Mouse (Mus musculus) midbrain, postnatal 0 days (tissue): Measurements from ENCODE around the gene Traf3ip2. TPM values are rescaled to one million over a fixed set of nuclear protein-coding genes. Genes with fewer than 3 reads are reported as not detected.

Experiments
- ATAC-seq: fragments of 200-750 bp; cut with Nextera tagmentation; 2 replicates; pipeline ENCODE4 v1.8.0; 2017; ENCODE audit warnings: moderate number of reproducible peaks, mild to moderate bottlenecking, moderate TSS enrichment, moderate library complexity; ENCODE audit not compliant: low FRiP score
- DNase-seq: peaks from one replicate; pipeline ENCODE4 v3.0.0-alpha.2; 2015; ENCODE audit warnings: low spot score
- H3K27ac ChIP-seq: fragments of 300-500 bp; sonication (generic); 2 replicates; pipeline ENCODE4 v1.5.1; 2014; ENCODE audit warnings: low read depth, mild to moderate bottlenecking, low read length, mixed read lengths
- H3K27me3 ChIP-seq: fragments of 300-500 bp; sonication (generic); 2 replicates; pipeline ENCODE4 v1.6.1; 2014; ENCODE audit warnings: low read length, control low read depth, mixed read lengths; ENCODE audit not compliant: insufficient read depth
- H3K36me3 ChIP-seq: fragments of 300-500 bp; sonication (generic); 2 replicates; pipeline ENCODE4 v1.6.1; 2014; ENCODE audit warnings: low read length, control low read depth, mixed read lengths; ENCODE audit not compliant: insufficient read depth
- H3K4me1 ChIP-seq: fragments of 300-500 bp; sonication (generic); 2 replicates; pipeline ENCODE4 v1.6.1; 2014; ENCODE audit warnings: mild to moderate bottlenecking, control low read depth, antibody characterized with exemption, low read length, mixed read lengths; ENCODE audit not compliant: insufficient read depth
- H3K4me2 ChIP-seq: fragments of 300-500 bp; sonication (generic); 2 replicates; pipeline ENCODE4 v1.6.1; 2014; ENCODE audit warnings: low read depth, mild to moderate bottlenecking, low read length, mixed read lengths; ENCODE audit not compliant: poor library complexity, severe bottlenecking
- H3K4me3 ChIP-seq: fragments of 300-500 bp; sonication (generic); 2 replicates; pipeline ENCODE4 v1.5.1; 2014; ENCODE audit warnings: low read depth, mild to moderate bottlenecking, low read length, moderate library complexity
- H3K9ac ChIP-seq: fragments of 300-500 bp; sonication (generic); replicated peaks from 2 replicates; pipeline ENCODE4 v1.6.1; 2014; ENCODE audit warnings: mild to moderate bottlenecking, low read length, moderate library complexity, mixed read lengths; ENCODE audit not compliant: poor library complexity, severe bottlenecking
- H3K9me3 ChIP-seq: fragments of 300-500 bp; sonication (generic); 2 replicates; pipeline ENCODE4 v1.6.1; 2016; ENCODE audit warnings: low read length, control low read depth
- CTCF ChIP-seq: IDR thresholded peaks from 2 replicates; pipeline ENCODE4 v1.5.1; 2016; ENCODE audit warnings: antibody characterized with exemption, mild to moderate bottlenecking
- WGBS: fragments of 180-500 bp; shearing (Covaris S2); extraction: QIAGEN DNeasy Blood & Tissue Kit; methylation state at CpG from one replicate; pipeline ENCODE4 v1.1.7; 2014; 5-methylcytosine and 5-hydroxymethylcytosine counted together
- polyA plus RNA-seq: library from polyadenylated mRNA; unstranded; fragments of >200 nt; fragmentation: Nextera tagmentation; extraction: Ambion mirVana; gene quantifications from 2 replicates; pipeline ENCODE4 v1.2.1, GENCODE M21; 2015
- total RNA-seq: library from RNA; depleted of rRNA; stranded (reverse); fragments of >200 nt; gene quantifications from 2 replicates; pipeline ENCODE4 v1.2.3, GENCODE M21; 2014

The Traf3ip2 gene
- total and polyA plus RNA-seq, 2 experiments from 2014 or later: 1.9 to 6.1 TPM

DNA sequence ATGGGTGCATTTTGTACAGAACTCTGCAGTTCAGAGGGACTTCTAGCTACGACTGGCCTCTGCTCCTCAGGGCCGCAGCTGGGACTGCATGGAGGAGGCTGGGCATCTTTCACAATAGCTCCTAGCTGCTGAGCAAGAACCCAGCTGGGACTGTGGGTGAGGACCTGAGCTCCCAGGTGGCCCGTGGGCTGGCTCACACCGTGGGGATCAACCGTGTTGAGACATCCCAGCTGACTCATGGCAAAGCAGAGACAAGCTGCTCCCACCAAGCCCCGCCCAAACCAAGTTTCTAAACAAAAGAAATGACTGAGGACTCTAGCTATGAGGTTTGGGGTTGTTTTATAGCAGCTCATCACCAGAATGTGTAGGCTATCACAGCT lies 40.1 kb upstream of the Traf3ip2 start:
- no peak for DNase-seq

DNA sequence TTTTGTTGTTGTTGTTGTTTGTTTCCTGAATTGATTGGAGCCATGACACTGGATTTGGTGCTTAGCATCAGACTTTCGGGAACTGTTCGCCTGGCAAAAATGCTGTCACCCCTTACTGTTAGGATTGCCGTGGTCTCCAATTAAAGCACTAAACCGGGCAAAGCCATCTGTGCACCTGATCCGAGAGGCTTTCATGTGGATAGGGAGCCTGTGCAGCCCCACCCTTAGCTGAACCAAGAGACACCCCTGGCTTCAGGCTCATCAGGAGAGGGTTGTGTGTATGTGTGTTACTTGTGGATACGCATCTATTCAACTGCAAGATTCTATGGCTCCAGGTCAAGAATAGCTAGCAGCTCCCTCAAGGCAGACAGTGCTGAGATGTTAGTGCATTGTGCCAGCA lies 36.3 kb upstream of the Traf3ip2 start:
- no peak overlapping the region for H3K4me3 ChIP-seq
- TF ChIP-seq CTCF: no peak
- no peaks in the 10 kb centered on the region for H3K9me3 ChIP-seq
- H3K4me2 ChIP-seq: no peak overlapping the region
- no peaks in the 10 kb centered on the region for H3K36me3 ChIP-seq
- peaks cover 11% of the 10 kb centered on the region; the same call in 1 of the 2 replicates for H3K4me1 ChIP-seq
- ATAC-seq (no peak), DNase-seq (no peak)
- H3K27ac ChIP-seq: no peak overlapping the region
- H3K9ac ChIP-seq: no peak overlapping the region
- no peaks in the 10 kb centered on the region for H3K27me3 ChIP-seq
- WGBS: 78% methylated on average over 6 of the region's 6 CpGs

More for the DNA sequence above, 40.1 kb upstream of the Traf3ip2 start:
- TF ChIP-seq CTCF: no peak
- H3K4me1 ChIP-seq: peaks cover 17% of the 10 kb centered on the region; the same call in 1 of the 2 replicates
- no peak overlapping the region for H3K4me2 ChIP-seq
- 0 out of 2 replicates have a peak overlapping the region, but pooled peaks have one; percentile 4 for H3K9ac ChIP-seq
- H3K36me3 ChIP-seq: no peaks in the 10 kb centered on the region
- peak overlapping the region; percentile 62 for H3K27ac ChIP-seq
- H3K9me3 ChIP-seq: no peaks in the 10 kb centered on the region
- no peak overlapping the region for H3K4me3 ChIP-seq
- no peaks in the 10 kb centered on the region for H3K27me3 ChIP-seq
- no peak for ATAC-seq
- 32% methylated on average over 6 of the region's 6 CpGs for WGBS

DNA sequence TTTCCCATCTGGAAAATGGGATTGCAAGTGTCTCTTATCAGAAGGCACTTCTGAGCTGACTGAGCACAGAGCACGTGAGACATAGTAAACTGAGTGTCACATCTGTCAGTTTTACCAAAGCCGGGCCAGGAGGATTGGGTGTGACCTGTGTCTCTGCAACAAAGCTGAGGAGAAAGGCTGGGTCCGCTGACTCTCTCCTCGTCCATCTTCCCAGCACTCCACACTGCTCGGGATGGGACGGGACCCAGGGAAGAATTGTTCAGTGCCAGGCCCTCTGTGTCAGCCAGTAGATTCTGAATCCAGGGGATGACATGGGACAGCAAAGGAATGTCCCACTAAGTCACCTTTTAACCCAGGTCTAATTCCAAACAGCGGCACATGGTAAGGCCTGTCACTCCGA lies 32.3 kb upstream of the Traf3ip2 start:
- Histone ChIP-seq H3K27me3 (no peaks in the 10 kb centered on the region), H3K9me3 (no peaks in the 10 kb centered on the region), H3K27ac (no peak overlapping the region), H3K4me3 (no peak overlapping the region), H3K9ac (no peak overlapping the region), H3K36me3 (no peaks in the 10 kb centered on the region), H3K4me2 (no peak overlapping the region), H3K4me1 (no peaks in the 10 kb centered on the region)
- WGBS: 71% methylated on average over 8 of the region's 8 CpGs
- TF ChIP-seq CTCF: no peak
- no peak for DNase-seq
- no peak for ATAC-seq

DNA sequence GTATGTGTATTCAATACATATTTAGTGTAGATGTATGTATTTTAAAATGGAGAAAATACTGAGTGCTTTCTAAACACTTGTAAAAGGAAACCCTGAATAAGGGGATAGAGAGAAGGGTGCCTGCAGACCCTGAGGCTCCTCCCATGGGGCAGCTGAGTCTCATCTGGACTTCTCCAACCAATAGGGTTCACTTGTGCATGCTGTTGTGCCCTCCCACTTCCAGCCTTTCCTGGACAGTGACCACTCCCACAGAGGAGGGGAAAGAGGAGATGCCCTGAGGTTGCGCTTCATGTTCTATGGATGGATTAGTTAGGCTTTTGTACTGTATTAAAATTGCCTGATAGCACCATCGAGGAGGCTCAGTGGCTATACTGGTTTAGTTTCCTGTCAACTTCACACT lies 30.3 kb upstream of the Traf3ip2 start:
- DNase-seq (no peak), ATAC-seq (no peak)
- Histone ChIP-seq H3K27ac (no peak overlapping the region), H3K27me3 (no peaks in the 10 kb centered on the region), H3K36me3 (no peaks in the 10 kb centered on the region), H3K9ac (no peak overlapping the region), H3K9me3 (no peaks in the 10 kb centered on the region), H3K4me1 (0 out of 2 replicates have a peak, but pooled peaks cover 6% of the 10 kb centered on the region), H3K4me3 (no peak overlapping the region), H3K4me2 (no peak overlapping the region)
- WGBS: 65% methylated on average over 2 of the region's 2 CpGs
- TF ChIP-seq CTCF: no peak

DNA sequence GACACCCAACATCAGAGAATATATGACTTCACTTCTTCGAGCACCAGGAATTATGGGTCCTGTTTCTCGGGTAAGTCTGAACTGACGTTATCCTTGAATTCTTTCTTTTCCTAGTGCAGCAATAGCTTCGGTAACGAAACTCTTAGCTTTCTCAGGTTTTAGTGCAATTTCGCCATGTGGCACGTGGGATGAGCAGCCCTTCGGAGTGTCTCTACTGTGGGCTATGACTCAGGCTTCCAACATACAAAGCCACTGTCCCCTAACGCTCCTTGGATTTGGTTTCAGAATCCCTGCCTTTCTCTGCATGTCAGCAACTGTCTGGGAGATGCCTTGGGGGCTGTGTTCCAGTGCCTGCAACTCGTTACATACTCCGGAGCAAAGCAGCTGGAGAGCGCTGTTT lies 29.0 kb upstream of the Traf3ip2 start:
- 76% methylated on average over 12 of the region's 12 CpGs for WGBS
- Histone ChIP-seq H3K4me1 (peaks cover 16% of the 10 kb centered on the region; the same call in 1 of the 2 replicates), H3K27me3 (no peaks in the 10 kb centered on the region), H3K36me3 (no peaks in the 10 kb centered on the region), H3K27ac (no peak overlapping the region), H3K9ac (no peak overlapping the region), H3K4me3 (no peak overlapping the region), H3K4me2 (no peak overlapping the region), H3K9me3 (no peaks in the 10 kb centered on the region)
- DNase-seq: no peak
- no peak for ATAC-seq
- no peak for TF ChIP-seq CTCF

DNA sequence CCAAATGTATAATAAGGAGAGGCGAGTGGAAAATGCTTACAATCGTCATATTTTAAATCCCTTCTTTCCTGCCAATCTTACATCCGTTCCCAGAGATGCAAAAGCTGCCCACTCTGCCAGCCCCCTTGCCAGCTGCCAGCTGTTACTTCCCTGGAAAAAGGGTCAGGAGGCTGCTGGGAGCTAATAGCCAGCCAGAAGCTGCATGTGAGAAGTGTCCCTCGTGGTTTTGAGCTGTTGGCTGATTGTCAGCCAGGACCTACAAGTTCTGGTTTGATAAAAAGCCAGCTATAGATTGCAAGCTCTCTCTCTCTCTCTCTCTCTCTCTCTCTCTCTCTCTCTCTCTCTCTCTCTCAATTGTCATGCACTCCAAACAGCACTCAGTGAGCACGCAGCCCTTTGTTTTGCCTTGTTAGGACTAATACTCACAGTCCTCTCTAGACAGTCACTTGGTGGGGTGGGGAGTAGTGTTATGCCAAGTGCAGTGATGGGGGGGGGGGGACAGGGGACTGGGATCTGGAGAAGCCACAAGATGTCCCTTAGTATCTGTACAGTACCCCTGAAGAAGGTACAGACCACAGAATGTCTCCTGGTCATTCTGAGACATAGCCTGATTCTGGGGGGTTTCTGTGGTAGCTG lies 25.3 kb upstream of the Traf3ip2 start:
- Histone ChIP-seq H3K9me3 (no peaks in the 10 kb centered on the region), H3K9ac (no peak overlapping the region), H3K27ac (peak overlapping the region; percentile 72), H3K4me2 (no peak overlapping the region), H3K4me3 (no peak overlapping the region), H3K36me3 (no peaks in the 10 kb centered on the region), H3K4me1 (peaks cover 16% of the 10 kb centered on the region; the same call in 1 of the 2 replicates), H3K27me3 (no peaks in the 10 kb centered on the region)
- TF ChIP-seq CTCF: no peak
- WGBS: 18% methylated on average over 5 of the region's 5 CpGs
- peak; percentile 32 for ATAC-seq
- peak; percentile 82 for DNase-seq
